Mouse (Mus musculus) kidney, postnatal 0 days (tissue): Measurements from ENCODE around the gene Cers6. TPM values are rescaled to one million over a fixed set of nuclear protein-coding genes. Genes with fewer than 3 reads are reported as not detected.

Experiments used
- ATAC-seq: fragments of 200-750 bp; cut with Nextera tagmentation; replicated peaks from 2 replicates; pipeline ENCODE4 v1.8.0; 2017; ENCODE audit warnings: low read depth, moderate number of reproducible peaks, moderate TSS enrichment, moderate library complexity; ENCODE audit not compliant: low FRiP score
- DNase-seq: peaks from one replicate; pipeline ENCODE4 v3.0.0-alpha.2; 2016; ENCODE audit warnings: low spot score
- H3K27ac ChIP-seq: fragments of 300-500 bp; sonication (generic); 2 replicates; pipeline ENCODE4 v1.5.1; 2014; ENCODE audit warnings: mild to moderate bottlenecking
- H3K27me3 ChIP-seq: fragments of 300-500 bp; sonication (generic); 2 replicates; pipeline ENCODE4 v1.6.1; 2014; ENCODE audit warnings: low read length, mixed read lengths; ENCODE audit not compliant: insufficient read depth
- H3K36me3 ChIP-seq: fragments of 300-500 bp; sonication (generic); 2 replicates; pipeline ENCODE4 v1.6.1; 2014; ENCODE audit warnings: low read length, mixed read lengths; ENCODE audit not compliant: insufficient read depth
- H3K4me1 ChIP-seq: fragments of 300-500 bp; sonication (generic); replicated peaks from 2 replicates; pipeline ENCODE4 v1.6.1; 2014; ENCODE audit warnings: antibody characterized with exemption, low read length, mixed read lengths; ENCODE audit not compliant: insufficient read depth
- H3K4me2 ChIP-seq: fragments of 300-500 bp; sonication (generic); 2 replicates; pipeline ENCODE4 v1.6.1; 2014; ENCODE audit warnings: mild to moderate bottlenecking, low read length, moderate library complexity, mixed read lengths
- H3K4me3 ChIP-seq: fragments of 300-500 bp; sonication (generic); replicated peaks from 2 replicates; pipeline ENCODE4 v1.5.1; 2014; ENCODE audit warnings: low read depth, low read length
- H3K9ac ChIP-seq: fragments of 300-500 bp; sonication (generic); 2 replicates; pipeline ENCODE4 v1.6.1; 2014; ENCODE audit warnings: low read depth, low read length
- H3K9me3 ChIP-seq: fragments of 300-500 bp; sonication (generic); replicated peaks from 2 replicates; pipeline ENCODE4 v1.6.1; 2016; ENCODE audit warnings: low read length, inconsistent platforms, mixed read lengths
- CTCF ChIP-seq: IDR thresholded peaks from 2 replicates; pipeline ENCODE4 v1.5.1; 2016; ENCODE audit warnings: antibody characterized with exemption, low read depth, mild to moderate bottlenecking, moderate library complexity
- WGBS: fragments of 180-500 bp; shearing (Covaris S2); extraction: QIAGEN DNeasy Blood & Tissue Kit; methylation state at CpG from one replicate; pipeline ENCODE4 v1.1.7; 2014; 5-methylcytosine and 5-hydroxymethylcytosine counted together
- polyA plus RNA-seq: library from polyadenylated mRNA; unstranded; fragments of >200 nt; fragmentation: Nextera tagmentation; extraction: Ambion mirVana; gene quantifications from 2 replicates; pipeline ENCODE4 v1.2.1, GENCODE M21; 2015

The Cers6 gene
- polyA plus RNA-seq, 1 experiment from 2014 or later, result 18.3 TPM

DNA sequence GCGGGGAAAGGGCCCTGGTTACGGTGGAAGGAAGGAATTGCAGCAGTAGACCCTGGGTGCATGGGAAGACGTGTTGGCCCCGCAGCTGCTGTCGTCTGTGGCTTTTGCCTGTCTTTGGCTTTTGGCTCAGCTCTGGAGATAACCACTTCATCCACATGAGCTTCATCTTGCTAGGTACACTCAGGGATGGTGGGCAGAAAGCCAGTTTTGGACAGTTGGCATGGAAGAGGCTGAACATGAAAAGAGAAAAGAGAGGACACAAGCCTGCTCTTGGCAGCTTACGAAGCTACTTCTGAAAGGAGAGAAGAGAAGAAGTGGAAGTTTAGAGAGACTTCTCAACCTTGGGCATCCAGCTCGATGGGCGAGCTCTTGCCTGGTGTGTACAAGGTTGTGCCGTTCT, 153.0 kb downstream of the Cers6 start:
- H3K4me1 ChIP-seq, result 0 out of 2 replicates have a peak, but pooled peaks cover 3% of the 10 kb centered on the region
- DNase-seq (no peak), ATAC-seq (no peak)
- H3K4me2 ChIP-seq, result no peak overlapping the region
- no peaks in the 10 kb centered on the region for H3K9me3 ChIP-seq
- H3K36me3 ChIP-seq, result no peaks in the 10 kb centered on the region
- TF ChIP-seq CTCF, result no peak
- no peaks in the 10 kb centered on the region for H3K27me3 ChIP-seq
- H3K27ac ChIP-seq, result no peak overlapping the region
- no peak overlapping the region for H3K4me3 ChIP-seq
- WGBS, result 95% methylated on average over 9 of the region's 9 CpGs
- no peak overlapping the region for H3K9ac ChIP-seq

DNA sequence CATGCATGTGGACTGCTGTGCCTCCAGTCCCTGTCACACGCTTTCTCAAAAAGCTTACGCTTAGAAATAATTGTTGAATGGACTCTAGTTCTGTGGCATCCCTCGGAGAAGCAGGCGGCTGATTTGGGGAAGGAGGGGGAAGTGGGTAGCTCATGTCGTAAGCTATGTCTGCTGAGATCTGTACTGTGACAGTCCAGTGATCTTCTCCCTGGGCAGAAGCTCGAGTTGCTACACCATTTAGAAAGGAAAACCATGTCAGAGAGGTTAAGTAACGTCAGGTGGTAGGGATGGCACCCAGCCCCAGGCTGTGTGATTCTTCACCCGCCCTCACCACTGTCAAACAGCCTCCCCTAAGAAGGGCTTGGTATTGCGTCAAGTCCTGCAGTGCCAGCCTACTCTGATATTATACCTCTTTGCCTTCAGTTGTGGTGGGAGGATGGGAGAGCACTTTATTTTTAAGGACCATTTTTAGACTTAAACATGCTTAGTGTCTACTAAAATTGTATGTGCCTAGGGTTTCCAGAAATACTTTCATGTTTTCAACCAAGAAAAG, 154.0 kb downstream of the Cers6 start:
- Histone ChIP-seq H3K9me3 (no peaks in the 10 kb centered on the region), H3K27me3 (no peaks in the 10 kb centered on the region), H3K9ac (no peak overlapping the region), H3K4me3 (no peak overlapping the region), H3K36me3 (no peaks in the 10 kb centered on the region), H3K4me2 (no peak overlapping the region), H3K27ac (no peak overlapping the region), H3K4me1 (0 out of 2 replicates have a peak, but pooled peaks cover 3% of the 10 kb centered on the region)
- TF ChIP-seq CTCF, result no peak
- no peak for DNase-seq
- WGBS, result 82% methylated on average over 9 of the region's 9 CpGs
- ATAC-seq, result no peak

DNA sequence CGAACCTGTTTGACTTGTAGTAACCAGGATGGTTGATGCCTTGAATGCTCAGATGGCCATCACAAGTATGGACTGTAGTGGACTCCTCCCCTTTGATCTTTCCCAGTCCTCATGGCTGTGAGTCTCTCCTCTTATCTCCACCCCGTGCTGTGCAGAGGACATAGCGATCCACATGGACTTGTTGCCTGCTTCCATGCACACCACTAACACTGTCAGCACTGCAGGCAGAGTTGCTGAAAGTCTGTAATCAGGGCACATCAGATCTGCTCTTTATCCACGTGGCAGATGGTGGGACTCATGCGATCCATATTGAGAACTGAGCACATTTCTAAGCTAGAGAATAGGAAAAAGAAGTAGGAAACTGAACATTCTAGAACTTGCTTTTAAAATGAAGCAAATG, 154.6 kb downstream of the Cers6 start:
- H3K27ac ChIP-seq, result no peak overlapping the region
- no peaks in the 10 kb centered on the region for H3K9me3 ChIP-seq
- H3K4me1 ChIP-seq, result 0 out of 2 replicates have a peak, but pooled peaks cover 3% of the 10 kb centered on the region
- H3K36me3 ChIP-seq, result no peaks in the 10 kb centered on the region
- no peak for ATAC-seq
- no peak overlapping the region for H3K4me2 ChIP-seq
- no peaks in the 10 kb centered on the region for H3K27me3 ChIP-seq
- no peak for TF ChIP-seq CTCF
- WGBS, result 83% methylated on average over 5 of the region's 5 CpGs
- no peak overlapping the region for H3K9ac ChIP-seq
- DNase-seq, result no peak
- no peak overlapping the region for H3K4me3 ChIP-seq

DNA sequence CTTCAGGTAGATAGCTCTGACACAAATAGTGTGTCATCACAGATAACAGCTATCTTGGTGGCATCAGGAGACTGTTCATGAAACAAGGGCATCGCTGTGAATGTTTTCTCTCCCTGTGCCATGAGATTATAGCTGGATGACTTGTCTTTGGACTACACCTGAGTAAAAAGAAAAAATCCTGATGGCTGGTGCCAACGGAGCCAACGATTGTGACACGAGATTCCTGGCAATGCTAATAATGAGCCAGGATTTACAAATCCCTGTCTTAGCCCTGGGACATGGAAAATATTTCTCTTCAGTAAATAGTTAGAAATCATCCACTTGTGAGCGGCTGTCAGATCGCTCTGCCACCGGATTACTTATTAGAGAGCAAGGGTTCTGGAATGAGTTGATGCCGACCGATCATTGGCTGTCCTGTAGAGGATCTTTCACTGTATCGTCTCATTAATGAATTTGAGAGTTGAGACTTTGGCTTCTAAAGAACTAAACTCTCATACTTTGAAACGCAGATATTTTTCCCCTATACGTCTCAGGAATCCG, 157.9 kb downstream of the Cers6 start:
- Histone ChIP-seq H3K9me3 (no peaks in the 10 kb centered on the region), H3K27ac (no peak overlapping the region), H3K4me2 (no peak overlapping the region), H3K4me1 (no peaks in the 10 kb centered on the region), H3K9ac (no peak overlapping the region), H3K4me3 (no peak overlapping the region), H3K36me3 (no peaks in the 10 kb centered on the region), H3K27me3 (no peaks in the 10 kb centered on the region)
- TF ChIP-seq CTCF, result no peak
- WGBS, result 86% methylated on average over 13 of the region's 13 CpGs
- ATAC-seq (no peak), DNase-seq (no peak)

DNA sequence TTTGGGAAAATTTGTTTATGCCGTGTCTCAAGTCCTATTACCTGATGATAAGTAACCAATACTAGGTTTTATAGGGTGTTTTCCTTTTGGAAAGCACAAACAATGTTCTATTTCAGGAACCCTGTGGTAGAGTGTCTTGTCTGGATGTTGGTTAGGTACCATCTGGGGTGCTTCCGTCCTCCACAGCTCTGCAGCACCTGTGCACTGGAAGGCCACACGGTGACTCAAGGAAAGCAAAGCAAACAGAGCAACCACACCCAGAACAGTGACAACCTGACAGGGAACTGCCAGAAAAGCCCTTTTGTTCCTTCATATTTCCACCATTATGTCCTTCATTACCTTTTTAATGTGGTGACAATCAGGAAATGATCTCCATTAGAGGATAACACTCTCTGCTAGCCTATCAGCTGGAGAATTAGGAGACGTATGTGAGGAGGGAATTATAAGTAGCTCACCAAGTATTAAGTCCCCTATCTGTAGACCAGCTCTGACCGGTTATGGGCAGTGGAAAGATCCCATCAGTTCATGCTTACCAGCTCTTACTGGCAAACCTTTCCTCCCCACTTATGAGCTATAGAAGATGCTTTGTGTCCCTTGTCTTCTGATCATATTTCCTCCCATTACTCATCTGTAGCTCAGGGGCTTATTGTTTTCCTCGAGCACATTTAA, 158.7 kb downstream of the Cers6 start:
- DNase-seq (no peak), ATAC-seq (no peak)
- 74% methylated on average over 6 of the region's 6 CpGs for WGBS
- no peaks in the 10 kb centered on the region for H3K27me3 ChIP-seq
- H3K4me2 ChIP-seq, result no peak overlapping the region
- no peak for TF ChIP-seq CTCF
- no peaks in the 10 kb centered on the region for H3K36me3 ChIP-seq
- H3K4me3 ChIP-seq, result no peak overlapping the region
- H3K9me3 ChIP-seq, result no peaks in the 10 kb centered on the region
- H3K27ac ChIP-seq, result no peak overlapping the region
- H3K4me1 ChIP-seq, result no peaks in the 10 kb centered on the region
- H3K9ac ChIP-seq, result no peak overlapping the region

DNA sequence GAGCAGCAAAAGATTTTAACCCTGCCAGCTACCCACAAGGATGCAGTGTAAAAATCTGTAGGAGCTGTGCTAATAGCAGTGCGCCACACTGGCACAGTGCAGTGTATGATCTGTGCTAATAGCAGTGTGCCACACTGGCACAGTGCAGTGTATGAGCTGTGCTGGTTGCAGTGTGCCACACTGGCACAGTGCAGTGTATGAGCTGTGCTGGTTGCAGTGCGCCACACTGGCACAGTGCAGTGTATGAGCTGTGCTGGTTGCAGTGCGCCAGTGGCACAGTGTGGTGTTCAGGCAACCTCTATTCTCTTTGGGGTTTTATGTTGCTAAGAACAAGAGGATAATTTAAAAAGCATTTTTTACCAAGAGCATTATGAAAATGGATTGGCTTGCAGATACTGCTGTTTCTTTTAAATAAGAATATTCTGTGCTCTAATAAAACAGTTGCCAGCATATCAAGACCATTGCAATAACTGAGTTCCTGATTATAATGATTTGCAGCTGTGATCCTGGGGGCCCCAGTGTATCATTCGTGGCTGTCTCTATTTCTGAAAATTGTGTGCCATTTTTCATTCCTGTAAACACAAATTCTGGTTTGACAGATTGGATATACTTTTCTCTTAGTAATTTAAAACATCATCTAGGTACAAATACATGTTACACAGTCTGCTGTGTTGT, 159.5 kb downstream of the Cers6 start:
- H3K27me3 ChIP-seq, result no peaks in the 10 kb centered on the region
- H3K9ac ChIP-seq, result no peak overlapping the region
- H3K9me3 ChIP-seq, result no peaks in the 10 kb centered on the region
- no peak overlapping the region for H3K27ac ChIP-seq
- H3K4me1 ChIP-seq, result no peaks in the 10 kb centered on the region
- H3K4me2 ChIP-seq, result no peak overlapping the region
- no peak overlapping the region for H3K4me3 ChIP-seq
- TF ChIP-seq CTCF, result no peak
- DNase-seq (no peak), ATAC-seq (no peak)
- 83% methylated on average over 4 of the region's 4 CpGs for WGBS
- no peaks in the 10 kb centered on the region for H3K36me3 ChIP-seq
